Mouse (Mus musculus): ENCODE data around the gene Akt2. TPM values are rescaled to one million over a fixed set of nuclear protein-coding genes. Genes with fewer than 3 reads are reported as not detected.

Gene Akt2
- polyA plus RNA-seq, 1 experiment from 2014 or later, result 83.7 TPM

GRCm38 (mm10) chr7:27609285-27609684 is 17.9 kb downstream of the Akt2 start:
- Histone ChIP-seq H3K36me3 (ENCODE audit: control insufficient read depth, insufficient read depth) (no peaks in the 10 kb centered on the region), H3K4me1 (replicated peaks; ENCODE audit: control insufficient read depth, insufficient read depth, low read length) (peaks cover 44% of the 10 kb centered on the region), H3K9ac (replicated peaks; ENCODE audit: low read depth, low read length) (no peak overlapping the region), H3K4me3 (replicated peaks; ENCODE audit: low read length) (no peak overlapping the region), H3K27ac (ENCODE audit: low read length) (no peak overlapping the region), H3K9me3 (ENCODE audit: control insufficient read depth, low read length) (no peaks in the 10 kb centered on the region), H3K4me2 (ENCODE audit: low read length) (no peak overlapping the region), H3K27me3 (replicated peaks; ENCODE audit: control insufficient read depth, insufficient read depth, low read length) (no peaks in the 10 kb centered on the region)
- 96% methylated on average over 4 of the region's 4 CpGs for WGBS
- ATAC-seq, result no peak

GRCm38 (mm10) chr7:27609688-27610087 is 18.3 kb downstream of the Akt2 start:
- Histone ChIP-seq H3K4me2 (ENCODE audit: low read length) (no peak overlapping the region), H3K27me3 (replicated peaks; ENCODE audit: control insufficient read depth, insufficient read depth, low read length) (no peaks in the 10 kb centered on the region), H3K9ac (replicated peaks; ENCODE audit: low read depth, low read length) (no peak overlapping the region), H3K4me1 (replicated peaks; ENCODE audit: control insufficient read depth, insufficient read depth, low read length) (peaks cover 44% of the 10 kb centered on the region), H3K9me3 (ENCODE audit: control insufficient read depth, low read length) (no peaks in the 10 kb centered on the region), H3K27ac (ENCODE audit: low read length) (no peak overlapping the region), H3K36me3 (ENCODE audit: control insufficient read depth, insufficient read depth) (no peaks in the 10 kb centered on the region), H3K4me3 (replicated peaks; ENCODE audit: low read length) (no peak overlapping the region)
- WGBS, result 93% methylated on average over 2 of the region's 2 CpGs
- ATAC-seq, result no peak

GRCm38 (mm10) chr7:27610370-27610769 is 19.0 kb downstream of the Akt2 start:
- no peak for ATAC-seq
- Histone ChIP-seq H3K27me3 (replicated peaks; ENCODE audit: control insufficient read depth, insufficient read depth, low read length) (no peaks in the 10 kb centered on the region), H3K4me1 (replicated peaks; ENCODE audit: control insufficient read depth, insufficient read depth, low read length) (peaks cover 40% of the 10 kb centered on the region), H3K4me2 (ENCODE audit: low read length) (no peak overlapping the region), H3K9me3 (ENCODE audit: control insufficient read depth, low read length) (no peaks in the 10 kb centered on the region), H3K9ac (replicated peaks; ENCODE audit: low read depth, low read length) (no peak overlapping the region), H3K36me3 (ENCODE audit: control insufficient read depth, insufficient read depth) (no peaks in the 10 kb centered on the region), H3K27ac (ENCODE audit: low read length) (no peak overlapping the region), H3K4me3 (replicated peaks; ENCODE audit: low read length) (no peak overlapping the region)
- 89% methylated on average over 3 of the region's 3 CpGs for WGBS

GRCm38 (mm10) chr7:27610871-27611270 is 19.5 kb downstream of the Akt2 start:
- Histone ChIP-seq H3K9me3 (ENCODE audit: control insufficient read depth, low read length) (no peaks in the 10 kb centered on the region), H3K4me1 (replicated peaks; ENCODE audit: control insufficient read depth, insufficient read depth, low read length) (peaks cover 35% of the 10 kb centered on the region), H3K27me3 (replicated peaks; ENCODE audit: control insufficient read depth, insufficient read depth, low read length) (no peaks in the 10 kb centered on the region), H3K4me2 (ENCODE audit: low read length) (no peak overlapping the region), H3K9ac (replicated peaks; ENCODE audit: low read depth, low read length) (0 out of 2 replicates have a peak overlapping the region, but pooled peaks have one; percentile 22), H3K4me3 (replicated peaks; ENCODE audit: low read length) (no peak overlapping the region), H3K27ac (ENCODE audit: low read length) (peak overlapping the region; percentile 8; the same call in 1 of the 2 replicates), H3K36me3 (ENCODE audit: control insufficient read depth, insufficient read depth) (no peaks in the 10 kb centered on the region)
- ATAC-seq, result no peak
- WGBS, result 90% methylated on average over 5 of the region's 5 CpGs

GRCm38 (mm10) chr7:27612940-27613339 is 21.6 kb downstream of the Akt2 start:
- no peak overlapping the region for H3K4me3 ChIP-seq (replicated peaks; ENCODE audit: low read length)
- H3K9me3 ChIP-seq (ENCODE audit: control insufficient read depth, low read length), result no peaks in the 10 kb centered on the region
- peaks cover 8% of the 10 kb centered on the region for H3K36me3 ChIP-seq (ENCODE audit: control insufficient read depth, insufficient read depth)
- 51% methylated on average over 4 of the region's 4 CpGs for WGBS
- H3K4me1 ChIP-seq (replicated peaks; ENCODE audit: control insufficient read depth, insufficient read depth, low read length), result peaks cover 23% of the 10 kb centered on the region
- H3K27ac ChIP-seq (ENCODE audit: low read length), result peak overlapping the region; percentile 87
- no peak for ATAC-seq
- H3K27me3 ChIP-seq (replicated peaks; ENCODE audit: control insufficient read depth, insufficient read depth, low read length), result no peaks in the 10 kb centered on the region
- H3K4me2 ChIP-seq (ENCODE audit: low read length), result no peak overlapping the region
- H3K9ac ChIP-seq (replicated peaks; ENCODE audit: low read depth, low read length), result no peak overlapping the region

GRCm38 (mm10) chr7:27613751-27614499 is 22.6 kb downstream of the Akt2 start:
- H3K9me3 ChIP-seq (ENCODE audit: control insufficient read depth, low read length), result no peaks in the 10 kb centered on the region
- H3K4me2 ChIP-seq (ENCODE audit: low read length), result 0 out of 2 replicates have a peak overlapping the region, but pooled peaks have one; percentile 5
- no peaks in the 10 kb centered on the region for H3K27me3 ChIP-seq (replicated peaks; ENCODE audit: control insufficient read depth, insufficient read depth, low read length)
- H3K4me1 ChIP-seq (replicated peaks; ENCODE audit: control insufficient read depth, insufficient read depth, low read length), result peaks cover 23% of the 10 kb centered on the region
- peak overlapping the region; percentile 87 for H3K27ac ChIP-seq (ENCODE audit: low read length)
- 0 out of 2 replicates have a peak overlapping the region, but pooled peaks have one; percentile 3 for H3K9ac ChIP-seq (replicated peaks; ENCODE audit: low read depth, low read length)
- peak; percentile 82 for ATAC-seq
- WGBS, result 12% methylated on average over 8 of the region's 8 CpGs
- H3K36me3 ChIP-seq (ENCODE audit: control insufficient read depth, insufficient read depth), result peaks cover 8% of the 10 kb centered on the region
- H3K4me3 ChIP-seq (replicated peaks; ENCODE audit: low read length), result no peak overlapping the region

GRCm38 (mm10) chr7:27621028-27621427 is 29.7 kb downstream of the Akt2 start:
- peaks cover 13% of the 10 kb centered on the region for H3K36me3 ChIP-seq (ENCODE audit: control insufficient read depth, insufficient read depth)
- H3K4me3 ChIP-seq (replicated peaks; ENCODE audit: low read length), result no peak overlapping the region
- no peak overlapping the region for H3K4me2 ChIP-seq (ENCODE audit: low read length)
- no peaks in the 10 kb centered on the region for H3K9me3 ChIP-seq (ENCODE audit: control insufficient read depth, low read length)
- H3K27me3 ChIP-seq (replicated peaks; ENCODE audit: control insufficient read depth, insufficient read depth, low read length), result no peaks in the 10 kb centered on the region
- no peak for ATAC-seq
- H3K27ac ChIP-seq (ENCODE audit: low read length), result no peak overlapping the region
- H3K4me1 ChIP-seq (replicated peaks; ENCODE audit: control insufficient read depth, insufficient read depth, low read length), result no peaks in the 10 kb centered on the region
- 74% methylated on average over 6 of the region's 6 CpGs for WGBS
- no peak overlapping the region for H3K9ac ChIP-seq (replicated peaks; ENCODE audit: low read depth, low read length)

GRCm38 (mm10) chr7:27622234-27622633 is 30.9 kb downstream of the Akt2 start:
- Histone ChIP-seq H3K36me3 (ENCODE audit: control insufficient read depth, insufficient read depth) (peaks cover 12% of the 10 kb centered on the region), H3K27me3 (replicated peaks; ENCODE audit: control insufficient read depth, insufficient read depth, low read length) (no peaks in the 10 kb centered on the region)
- 91% methylated on average over 1 of the region's 1 CpGs for WGBS

GRCm38 (mm10) chr7:27624967-27625366 is 33.6 kb downstream of the Akt2 start:
- Histone ChIP-seq H3K4me2 (ENCODE audit: low read length) (no peak overlapping the region), H3K36me3 (ENCODE audit: control insufficient read depth, insufficient read depth) (peaks cover 13% of the 10 kb centered on the region), H3K9me3 (ENCODE audit: control insufficient read depth, low read length) (no peaks in the 10 kb centered on the region), H3K4me1 (replicated peaks; ENCODE audit: control insufficient read depth, insufficient read depth, low read length) (no peaks in the 10 kb centered on the region), H3K9ac (replicated peaks; ENCODE audit: low read depth, low read length) (no peak overlapping the region), H3K27me3 (replicated peaks; ENCODE audit: control insufficient read depth, insufficient read depth, low read length) (no peaks in the 10 kb centered on the region), H3K4me3 (replicated peaks; ENCODE audit: low read length) (no peak overlapping the region), H3K27ac (ENCODE audit: low read length) (no peak overlapping the region)
- no peak for ATAC-seq

More at GRCm38 (mm10) chr7:27622234-27622633, 30.9 kb downstream of the Akt2 start:
- H3K4me3 ChIP-seq (replicated peaks; ENCODE audit: low read length), result no peak overlapping the region
- H3K4me1 ChIP-seq (replicated peaks; ENCODE audit: control insufficient read depth, insufficient read depth, low read length), result no peaks in the 10 kb centered on the region
- no peak for ATAC-seq
- H3K9me3 ChIP-seq (ENCODE audit: control insufficient read depth, low read length), result no peaks in the 10 kb centered on the region
- no peak overlapping the region for H3K9ac ChIP-seq (replicated peaks; ENCODE audit: low read depth, low read length)
- no peak overlapping the region for H3K27ac ChIP-seq (ENCODE audit: low read length)
- no peak overlapping the region for H3K4me2 ChIP-seq (ENCODE audit: low read length)

Data from forebrain, embryonic 16.5 days (tissue).